Mouse (Mus musculus): ENCODE data around the gene Zdhhc5. TPM values are rescaled to one million over a fixed set of nuclear protein-coding genes. Genes with fewer than 3 reads are reported as not detected.
"Not testable (repeated sequence)": the region's sequence is repeated elsewhere in the genome, so short reads cannot be mapped to it uniquely, and the experiment has no call there.

Gene Zdhhc5
- polyA plus RNA-seq, 1 experiment, result 59.6 TPM

DNA sequence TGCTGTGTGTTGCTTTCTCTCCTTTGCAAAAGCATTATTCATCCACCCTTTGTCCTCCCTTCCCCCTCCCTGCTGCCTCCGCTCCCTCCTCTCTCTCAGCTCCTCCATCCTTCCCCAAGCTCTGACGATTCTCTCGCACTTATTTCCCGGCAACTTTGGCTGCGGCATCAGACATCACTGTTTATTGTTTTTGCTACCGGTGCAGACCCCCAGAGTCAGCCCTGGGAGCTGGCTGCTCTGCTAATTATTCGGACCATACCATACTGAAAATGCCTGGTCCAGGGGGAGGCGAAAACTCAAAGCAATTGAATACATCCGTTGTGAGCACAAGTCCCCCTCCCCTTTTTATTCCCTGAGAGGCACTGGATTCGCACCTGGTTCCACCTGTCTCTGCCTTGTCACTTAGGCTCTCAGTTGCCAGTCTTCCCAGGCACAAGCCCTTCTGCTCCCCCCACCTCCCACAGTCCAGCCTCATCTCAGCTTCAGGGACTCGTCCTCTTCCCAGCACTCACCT is 19.4 kb upstream of the Zdhhc5 start:
- 4% methylated on average over 11 of the region's 11 CpGs for WGBS
- DNase-seq, result no peak
- TF ChIP-seq CTCF (conservative IDR thresholded peaks at IDR 0.05; ENCODE audit: insufficient read depth, insufficient read length, low read depth, low read length) (no peak), POLR2A (IDR thresholded peaks at IDR 0.05; ENCODE audit: low read depth, low read length) (no peak)
- no peak overlapping the region for H3K4me3 ChIP-seq (ENCODE audit: insufficient read depth, low read depth, low read length)
- H3K27me3 ChIP-seq (replicated peaks; ENCODE audit: control insufficient read depth, insufficient read depth, low read length), result no peaks in the 10 kb centered on the region
- H3K36me3 ChIP-seq (ENCODE audit: control insufficient read depth, insufficient read depth, low read length), result no peaks in the 10 kb centered on the region
- no peaks in the 10 kb centered on the region for H3K4me1 ChIP-seq (ENCODE audit: control insufficient read depth, insufficient read depth, low read length)
- no peak overlapping the region for H3K27ac ChIP-seq (ENCODE audit: insufficient read depth, low read depth, low read length)

GRCm38 (mm10) chr2:84733579-84734300 is 18.8 kb upstream of the Zdhhc5 start, which contains the start of gene Ypel4:
Gene Ypel4, plus strand, starts transcription at chr2:84734058.
- H3K4me3 ChIP-seq (ENCODE audit: insufficient read depth, low read depth, low read length), result no peak within 1 kb of the TSS
- WGBS, result 5% methylated on average over 8 of the region's 8 CpGs
- no peaks in the 10 kb centered on the region for H3K4me1 ChIP-seq (ENCODE audit: control insufficient read depth, insufficient read depth, low read length)
- no peaks in the 10 kb centered on the region for H3K27me3 ChIP-seq (replicated peaks; ENCODE audit: control insufficient read depth, insufficient read depth, low read length)
- TF ChIP-seq CTCF (conservative IDR thresholded peaks at IDR 0.05; ENCODE audit: insufficient read depth, insufficient read length, low read depth, low read length) (no peak), POLR2A (IDR thresholded peaks at IDR 0.05; ENCODE audit: low read depth, low read length) (no peak)
- no peaks in the 10 kb centered on the region for H3K36me3 ChIP-seq (ENCODE audit: control insufficient read depth, insufficient read depth, low read length)
- DNase-seq, result no peak
- no peak within 1 kb of the TSS for H3K27ac ChIP-seq (ENCODE audit: insufficient read depth, low read depth, low read length)

GRCm38 (mm10) chr2:84732394-84732793 is 17.4 kb upstream of the Zdhhc5 start:
- no peaks in the 10 kb centered on the region for H3K27me3 ChIP-seq (replicated peaks; ENCODE audit: control insufficient read depth, insufficient read depth, low read length)
- H3K36me3 ChIP-seq (ENCODE audit: control insufficient read depth, insufficient read depth, low read length), result no peaks in the 10 kb centered on the region
- H3K4me3 ChIP-seq (ENCODE audit: insufficient read depth, low read depth, low read length), result no peak overlapping the region
- no peaks in the 10 kb centered on the region for H3K4me1 ChIP-seq (ENCODE audit: control insufficient read depth, insufficient read depth, low read length)
- no peak for TF ChIP-seq POLR2A (IDR thresholded peaks at IDR 0.05; ENCODE audit: low read depth, low read length)
- no peak for TF ChIP-seq CTCF (conservative IDR thresholded peaks at IDR 0.05; ENCODE audit: insufficient read depth, insufficient read length, low read depth, low read length)
- no peak for DNase-seq
- 79% methylated on average over 1 of the region's 1 CpGs for WGBS
- H3K27ac ChIP-seq (ENCODE audit: insufficient read depth, low read depth, low read length), result no peak overlapping the region

- TF ChIP-seq CTCF (conservative IDR thresholded peaks at IDR 0.05; ENCODE audit: insufficient read depth, insufficient read length, low read depth, low read length), result no peak
- no peak for TF ChIP-seq POLR2A (IDR thresholded peaks at IDR 0.05; ENCODE audit: low read depth, low read length)
- 57% methylated on average over 3 of the region's 3 CpGs for WGBS
- no peaks in the 10 kb centered on the region for H3K27me3 ChIP-seq (replicated peaks; ENCODE audit: control insufficient read depth, insufficient read depth, low read length)
- H3K4me3 ChIP-seq (ENCODE audit: insufficient read depth, low read depth, low read length), result no peak overlapping the region
- DNase-seq, result peak; percentile 76
- H3K4me1 ChIP-seq (ENCODE audit: control insufficient read depth, insufficient read depth, low read length), result peaks cover 3% of the 10 kb centered on the region; the same call in 1 of the 2 replicates
- no peak overlapping the region for H3K27ac ChIP-seq (ENCODE audit: insufficient read depth, low read depth, low read length)
- H3K36me3 ChIP-seq (ENCODE audit: control insufficient read depth, insufficient read depth, low read length), result no peaks in the 10 kb centered on the region
Observed at GRCm38 (mm10) chr2:84731206-84731605, 16.2 kb upstream of the Zdhhc5 start.

GRCm38 (mm10) chr2:84728191-84728590 is 13.2 kb upstream of the Zdhhc5 start:
- H3K27me3 ChIP-seq (replicated peaks; ENCODE audit: control insufficient read depth, insufficient read depth, low read length); H3K36me3 ChIP-seq (ENCODE audit: control insufficient read depth, insufficient read depth, low read length); H3K4me3 ChIP-seq (ENCODE audit: insufficient read depth, low read depth, low read length); H3K4me1 ChIP-seq (ENCODE audit: control insufficient read depth, insufficient read depth, low read length); DNase-seq; H3K27ac ChIP-seq (ENCODE audit: insufficient read depth, low read depth, low read length): not testable (repeated sequence)
- WGBS, result 86% methylated on average over 5 of the region's 5 CpGs

DNA sequence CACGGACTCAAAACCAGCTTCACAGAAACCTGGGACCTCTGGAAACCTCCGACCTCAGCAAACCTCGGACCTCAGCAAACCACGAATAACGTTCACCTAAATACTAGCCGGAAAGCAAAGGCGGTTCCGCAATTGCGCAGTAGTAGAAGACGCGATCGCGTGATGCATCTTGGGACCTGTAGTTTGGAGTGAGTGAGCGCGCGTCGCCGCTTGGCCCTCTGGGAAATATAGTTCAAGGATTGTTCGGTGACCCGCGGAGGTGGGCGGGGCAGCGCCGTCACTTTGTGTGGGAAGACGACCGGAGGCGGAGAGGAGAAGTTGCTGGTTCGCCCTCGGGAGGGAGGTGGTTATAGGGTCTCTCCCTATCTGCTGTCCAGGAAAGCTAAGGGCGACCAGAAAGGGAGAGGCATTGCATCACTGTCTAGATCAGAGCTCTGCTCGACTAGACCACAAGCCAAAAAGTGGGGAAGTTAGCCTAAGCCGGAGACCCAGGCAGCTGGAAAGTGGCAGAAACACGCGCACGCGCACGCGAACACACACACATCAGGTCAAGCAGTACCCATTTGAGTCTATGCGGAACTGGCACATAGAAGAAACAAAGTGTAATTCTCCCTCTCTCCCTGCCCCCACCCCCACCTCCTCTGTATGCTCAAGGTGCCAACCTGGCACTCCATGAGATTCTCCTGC is 12.3 kb upstream of the Zdhhc5 start, which contains the start of gene Clp1:
Gene Clp1 (minus strand): TSS at position 179 of the 687 bp plus-strand sequence.
- Histone ChIP-seq H3K36me3 (ENCODE audit: control insufficient read depth, insufficient read depth, low read length) (peaks cover 3% of the 10 kb centered on the region), H3K27ac (ENCODE audit: insufficient read depth, low read depth, low read length) (peak within 1 kb of the TSS; percentile 92), H3K4me3 (ENCODE audit: insufficient read depth, low read depth, low read length) (peak within 1 kb of the TSS; percentile 77), H3K27me3 (replicated peaks; ENCODE audit: control insufficient read depth, insufficient read depth, low read length) (no peaks in the 10 kb centered on the region), H3K4me1 (ENCODE audit: control insufficient read depth, insufficient read depth, low read length) (peaks cover 3% of the 10 kb centered on the region)
- TF ChIP-seq CTCF (conservative IDR thresholded peaks at IDR 0.05; ENCODE audit: insufficient read depth, insufficient read length, low read depth, low read length), result no peak
- TF ChIP-seq POLR2A (IDR thresholded peaks at IDR 0.05; ENCODE audit: low read depth, low read length), result peak; percentile 42
- peak; percentile 99 for DNase-seq
- WGBS, result under 1% methylated on average over 39 of the region's 39 CpGs

DNA sequence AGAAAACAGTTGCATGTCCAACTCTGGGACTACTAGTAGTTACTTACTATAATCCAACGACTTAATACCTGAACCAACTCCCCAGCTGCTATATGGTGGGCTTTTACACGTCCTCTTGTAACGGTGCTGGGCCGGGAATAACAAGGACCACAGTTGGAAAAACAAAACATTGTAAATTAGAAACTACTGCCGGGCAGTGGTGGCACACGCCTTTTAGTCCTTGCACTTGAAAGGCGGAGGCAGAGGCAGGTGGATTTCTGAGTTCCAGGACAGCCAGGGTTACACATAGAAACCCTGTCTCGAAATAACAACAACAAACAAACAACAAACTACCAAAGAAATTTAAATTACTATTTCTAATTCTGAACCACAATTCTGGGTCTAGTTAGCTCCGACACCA is 11.7 kb upstream of the Zdhhc5 start:
- Histone ChIP-seq H3K36me3 (ENCODE audit: control insufficient read depth, insufficient read depth, low read length) (peaks cover 3% of the 10 kb centered on the region), H3K4me3 (ENCODE audit: insufficient read depth, low read depth, low read length) (peak overlapping the region; percentile 59), H3K27me3 (replicated peaks; ENCODE audit: control insufficient read depth, insufficient read depth, low read length) (no peaks in the 10 kb centered on the region), H3K27ac (ENCODE audit: insufficient read depth, low read depth, low read length) (no peak overlapping the region; the same call in 1 of the 2 replicates), H3K4me1 (ENCODE audit: control insufficient read depth, insufficient read depth, low read length) (peaks cover 3% of the 10 kb centered on the region)
- 1% methylated on average over 9 of the region's 9 CpGs for WGBS
- DNase-seq, result no peak
- TF ChIP-seq CTCF (conservative IDR thresholded peaks at IDR 0.05; ENCODE audit: insufficient read depth, insufficient read length, low read depth, low read length), result no peak
- TF ChIP-seq POLR2A (IDR thresholded peaks at IDR 0.05; ENCODE audit: low read depth, low read length), result no peak
